Mouse (Mus musculus) ES-Bruce4 (cell line): ENCODE results near the gene Myo10. TPM values are rescaled to one million over a fixed set of nuclear protein-coding genes. Genes with fewer than 3 reads are reported as not detected.

Experiments
- H3K27ac ChIP-seq: 2 replicates; pipeline ENCODE4 v1.5.1; 2012; ENCODE audit warnings: low read length, inconsistent platforms; ENCODE audit not compliant: insufficient read depth
- H3K27me3 ChIP-seq: 2 replicates; pipeline ENCODE4 v1.6.1; 2012; ENCODE audit warnings: mild to moderate bottlenecking, low read length, inconsistent platforms; ENCODE audit not compliant: control insufficient read depth, poor library complexity, insufficient read depth, severe bottlenecking
- H3K36me3 ChIP-seq: 2 replicates; pipeline ENCODE4 v1.6.1; 2012; ENCODE audit warnings: inconsistent platforms, mild to moderate bottlenecking, low read length, moderate library complexity; ENCODE audit not compliant: control insufficient read depth, poor library complexity, insufficient read depth, severe bottlenecking
- H3K4me1 ChIP-seq: one replicate; pipeline ENCODE4 v1.8.1; 2011; ENCODE audit warnings: low read length; ENCODE audit not compliant: control insufficient read depth, insufficient read depth
- H3K4me3 ChIP-seq: 2 replicates; pipeline ENCODE4 v1.5.1; 2011; ENCODE audit warnings: low read depth, mild to moderate bottlenecking, low read length
- H3K9ac ChIP-seq: 2 replicates; pipeline ENCODE4 v1.6.1; 2012; ENCODE audit warnings: low read depth, mild to moderate bottlenecking, inconsistent platforms; ENCODE audit not compliant: poor library complexity, severe bottlenecking
- H3K9me3 ChIP-seq: replicated peaks from 2 replicates; pipeline ENCODE4 v1.6.1; 2012; ENCODE audit warnings: mild to moderate bottlenecking, low read length, inconsistent platforms; ENCODE audit not compliant: control insufficient read depth, poor library complexity, insufficient read depth, severe bottlenecking
- CTCF ChIP-seq: IDR thresholded peaks from one replicate; pipeline ENCODE4 v1.8.1; 2011; ENCODE audit warnings: low read depth, low read length
- EP300 ChIP-seq: IDR thresholded peaks from 2 replicates; pipeline ENCODE4 v1.6.1; 2011; ENCODE audit warnings: low read depth, low read length; ENCODE audit not compliant: insufficient read depth
- POLR2A ChIP-seq: IDR thresholded peaks from one replicate; pipeline ENCODE4 v1.8.1; 2011; ENCODE audit warnings: low read length; ENCODE audit not compliant: insufficient read depth
- polyA plus RNA-seq: library from polyadenylated mRNA; stranded (reverse); fragments of >200 nt; gene quantifications from 2 replicates; pipeline ENCODE4 v1.2.4, GENCODE M21; 2011; ENCODE audit warnings: low read depth; ENCODE audit not compliant: missing spikeins, insufficient read depth, insufficient read length

The Myo10 gene
- polyA plus RNA-seq = 166 and 171 TPM in 2 replicates

GRCm38 (mm10) chr15:25622200-25622866, at the start of gene Myo10:
Myo10 (plus strand) TSS chr15:25622525.
- Histone ChIP-seq H3K4me1 (no peaks in the 10 kb centered on the region), H3K9ac (peak within 1 kb of the TSS; percentile 71), H3K4me3 (peak within 1 kb of the TSS; percentile 92), H3K27me3 (no peaks in the 10 kb centered on the region), H3K27ac (peak within 1 kb of the TSS; percentile 20; the same call in 1 of the 2 replicates), H3K36me3 (no peaks in the 10 kb centered on the region), H3K9me3 (no peaks in the 10 kb centered on the region)
- TF ChIP-seq CTCF (no peak), EP300 (peak; percentile 64; the same call in 1 of the 2 replicates), POLR2A (peak; percentile 76)

- H3K4me3 ChIP-seq = no peak overlapping the region
- H3K9ac ChIP-seq = no peak overlapping the region
- H3K27ac ChIP-seq = no peak overlapping the region
- H3K36me3 ChIP-seq = no peaks in the 10 kb centered on the region
- TF ChIP-seq EP300 = no peak
- TF ChIP-seq CTCF = no peak
- TF ChIP-seq POLR2A = no peak
- no peaks in the 10 kb centered on the region for H3K4me1 ChIP-seq
- no peaks in the 10 kb centered on the region for H3K9me3 ChIP-seq
- no peaks in the 10 kb centered on the region for H3K27me3 ChIP-seq
Measured at GRCm38 (mm10) chr15:25573113-25573512, 49.2 kb upstream of the Myo10 start.

- Histone ChIP-seq H3K4me1 (no peaks in the 10 kb centered on the region), H3K4me3 (no peak overlapping the region), H3K9ac (no peak overlapping the region), H3K27ac (no peak overlapping the region), H3K36me3 (no peaks in the 10 kb centered on the region), H3K9me3 (no peaks in the 10 kb centered on the region), H3K27me3 (no peaks in the 10 kb centered on the region)
- TF ChIP-seq EP300 (no peak), CTCF (no peak), POLR2A (no peak)
Measured at GRCm38 (mm10) chr15:25573876-25574601, 48.3 kb upstream of the Myo10 start.

GRCm38 (mm10) chr15:25577327-25578051, 44.8 kb upstream of the Myo10 start:
- Histone ChIP-seq H3K4me1 (no peaks in the 10 kb centered on the region), H3K9ac (no peak overlapping the region), H3K4me3 (no peak overlapping the region), H3K27ac (no peak overlapping the region), H3K36me3 (no peaks in the 10 kb centered on the region), H3K9me3 (no peaks in the 10 kb centered on the region), H3K27me3 (no peaks in the 10 kb centered on the region)
- TF ChIP-seq POLR2A (no peak), CTCF (no peak), EP300 (no peak)

GRCm38 (mm10) chr15:25578369-25578768, 44.0 kb upstream of the Myo10 start:
- Histone ChIP-seq H3K4me3 (no peak overlapping the region), H3K4me1 (no peaks in the 10 kb centered on the region), H3K9ac (no peak overlapping the region), H3K36me3 (no peaks in the 10 kb centered on the region), H3K9me3 (no peaks in the 10 kb centered on the region), H3K27ac (no peak overlapping the region), H3K27me3 (no peaks in the 10 kb centered on the region)
- no peak for TF ChIP-seq EP300
- no peak for TF ChIP-seq POLR2A
- no peak for TF ChIP-seq CTCF

- Histone ChIP-seq H3K9me3 (no peaks in the 10 kb centered on the region), H3K27me3 (no peaks in the 10 kb centered on the region), H3K4me3 (no peak overlapping the region), H3K36me3 (no peaks in the 10 kb centered on the region), H3K9ac (no peak overlapping the region), H3K27ac (no peak overlapping the region), H3K4me1 (no peaks in the 10 kb centered on the region)
- TF ChIP-seq POLR2A (no peak), CTCF (no peak), EP300 (no peak)
Measured at GRCm38 (mm10) chr15:25580731-25581130, 41.6 kb upstream of the Myo10 start.
